Mouse (Mus musculus): Measurements from ENCODE around the gene Gpsm1. TPM values are rescaled to one million over a fixed set of nuclear protein-coding genes. Genes with fewer than 3 reads are reported as not detected.
A peak's percentile ranks its signal among the peaks of the same experiment; 100 is the strongest.

The Gpsm1 gene
- polyA plus RNA-seq, 1 experiment from 2014 or later = 3.4 TPM

- Histone ChIP-seq H3K4me2 (no peak overlapping the region), H3K27ac (no peak overlapping the region), H3K4me3 (replicated peaks) (no peak overlapping the region), H3K4me1 (replicated peaks) (peaks cover 17% of the 10 kb centered on the region), H3K36me3 (no peaks in the 10 kb centered on the region), H3K9me3 (replicated peaks) (no peaks in the 10 kb centered on the region), H3K27me3 (peaks cover 25% of the 10 kb centered on the region), H3K9ac (no peak overlapping the region)
- WGBS (ENCODE audit: insufficient replicate concordance) = 44% methylated on average over 2 of the region's 2 CpGs
- no peak for ATAC-seq (ENCODE audit: low read depth)
- no peak for DNase-seq
Measured at GRCm38 (mm10) chr2:26312812-26313211, 2.5 kb upstream of the Gpsm1 start.

GRCm38 (mm10) chr2:26313394-26313793 lies 1.9 kb upstream of the Gpsm1 start:
- H3K27ac ChIP-seq = no peak overlapping the region
- peaks cover 17% of the 10 kb centered on the region for H3K4me1 ChIP-seq (replicated peaks)
- 61% methylated on average over 1 of the region's 1 CpGs for WGBS (ENCODE audit: insufficient replicate concordance)
- ATAC-seq (ENCODE audit: low read depth) (no peak), DNase-seq (no peak)
- H3K9me3 ChIP-seq (replicated peaks) = no peaks in the 10 kb centered on the region
- H3K36me3 ChIP-seq = no peaks in the 10 kb centered on the region
- peaks cover 28% of the 10 kb centered on the region for H3K27me3 ChIP-seq
- H3K4me3 ChIP-seq (replicated peaks) = no peak overlapping the region
- no peak overlapping the region for H3K9ac ChIP-seq
- H3K4me2 ChIP-seq = no peak overlapping the region

- ATAC-seq (ENCODE audit: low read depth) (no peak), DNase-seq (no peak)
- H3K27ac ChIP-seq = peak overlapping the region; percentile 35
- 63% methylated on average over 13 of the region's 13 CpGs for WGBS (ENCODE audit: insufficient replicate concordance)
- no peaks in the 10 kb centered on the region for H3K36me3 ChIP-seq
- peak overlapping the region; percentile 82; the same call in 1 of the 2 replicates for H3K4me2 ChIP-seq
- H3K27me3 ChIP-seq = peaks cover 28% of the 10 kb centered on the region
- H3K4me3 ChIP-seq (replicated peaks) = no peak overlapping the region
- H3K9me3 ChIP-seq (replicated peaks) = no peaks in the 10 kb centered on the region
- H3K4me1 ChIP-seq (replicated peaks) = peaks cover 17% of the 10 kb centered on the region
- no peak overlapping the region for H3K9ac ChIP-seq
Measured at GRCm38 (mm10) chr2:26314281-26315071, 839 bp upstream of the Gpsm1 start.

DNA sequence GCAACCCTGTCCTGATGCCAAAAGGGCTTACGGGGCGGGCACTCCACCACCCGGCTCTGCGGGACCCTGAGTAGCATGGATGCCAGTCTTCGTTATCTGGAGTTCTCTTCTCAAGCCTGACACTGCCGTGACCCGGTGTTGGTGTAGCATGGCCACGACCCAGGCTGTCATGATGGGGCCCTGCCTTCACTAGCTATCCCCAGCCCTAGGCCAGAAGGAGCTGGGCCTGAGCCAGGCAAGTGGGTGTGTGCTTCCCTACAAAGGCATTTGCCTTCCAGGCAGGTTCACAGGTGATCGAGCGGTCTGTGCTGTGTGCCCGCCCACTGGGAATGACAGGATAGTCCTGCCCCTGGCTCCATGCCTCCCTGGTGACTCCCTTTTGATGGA lies 603 bp downstream of the Gpsm1 start:
- H3K4me1 ChIP-seq (replicated peaks) = peaks cover 17% of the 10 kb centered on the region
- 9% methylated on average over 11 of the region's 11 CpGs for WGBS (ENCODE audit: insufficient replicate concordance)
- H3K36me3 ChIP-seq = no peaks in the 10 kb centered on the region
- DNase-seq = no peak
- H3K4me3 ChIP-seq (replicated peaks) = peak overlapping the region; percentile 66
- peak overlapping the region; percentile 82 for H3K4me2 ChIP-seq
- peak; percentile 29 for ATAC-seq (ENCODE audit: low read depth)
- 0 out of 2 replicates have a peak overlapping the region, but pooled peaks have one; percentile 23 for H3K27ac ChIP-seq
- H3K27me3 ChIP-seq = peaks cover 28% of the 10 kb centered on the region
- H3K9me3 ChIP-seq (replicated peaks) = no peaks in the 10 kb centered on the region
- peak overlapping the region; percentile 70 for H3K9ac ChIP-seq

DNA sequence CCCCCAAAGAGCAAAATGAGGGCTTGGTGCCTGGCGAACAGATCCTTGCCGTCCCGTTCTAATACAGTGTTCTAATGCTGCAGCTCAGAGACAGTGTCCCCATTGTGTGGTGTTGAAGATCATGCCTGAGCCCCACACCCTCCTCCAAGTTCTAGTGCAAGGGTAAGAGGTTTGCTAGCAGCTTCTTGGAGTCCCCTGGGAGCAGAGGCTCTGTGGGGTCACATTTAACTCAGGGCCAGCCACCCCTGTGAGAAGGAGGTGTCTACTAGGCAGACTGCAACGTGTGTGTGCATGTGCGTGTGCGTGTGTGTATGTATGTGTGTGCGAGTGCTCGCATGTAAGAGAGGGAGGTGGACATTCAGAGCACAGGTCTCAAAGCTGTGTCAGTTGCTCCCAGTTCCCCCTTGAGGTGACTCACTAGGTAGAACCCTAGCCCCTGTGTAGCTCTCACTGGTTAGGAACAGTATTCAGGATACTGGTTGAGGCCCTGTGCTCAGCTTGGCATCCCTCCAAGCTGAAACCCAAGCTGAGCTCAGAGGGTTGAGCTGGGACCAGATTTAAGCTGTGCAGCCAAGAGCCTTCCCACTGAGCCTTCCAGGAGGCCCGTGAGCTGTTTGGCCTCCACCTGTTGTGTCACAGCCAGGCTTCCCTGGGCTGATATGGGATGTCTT lies 1.4 kb downstream of the Gpsm1 start:
- DNase-seq = no peak
- Histone ChIP-seq H3K27ac (no peak overlapping the region), H3K4me3 (replicated peaks) (peak overlapping the region; percentile 66), H3K9me3 (replicated peaks) (no peaks in the 10 kb centered on the region), H3K4me1 (replicated peaks) (peaks cover 17% of the 10 kb centered on the region), H3K27me3 (peaks cover 28% of the 10 kb centered on the region), H3K36me3 (no peaks in the 10 kb centered on the region), H3K4me2 (peak overlapping the region; percentile 82), H3K9ac (peak overlapping the region; percentile 70)
- WGBS (ENCODE audit: insufficient replicate concordance) = 69% methylated on average over 9 of the region's 9 CpGs
- no peak for ATAC-seq (ENCODE audit: low read depth)

DNA sequence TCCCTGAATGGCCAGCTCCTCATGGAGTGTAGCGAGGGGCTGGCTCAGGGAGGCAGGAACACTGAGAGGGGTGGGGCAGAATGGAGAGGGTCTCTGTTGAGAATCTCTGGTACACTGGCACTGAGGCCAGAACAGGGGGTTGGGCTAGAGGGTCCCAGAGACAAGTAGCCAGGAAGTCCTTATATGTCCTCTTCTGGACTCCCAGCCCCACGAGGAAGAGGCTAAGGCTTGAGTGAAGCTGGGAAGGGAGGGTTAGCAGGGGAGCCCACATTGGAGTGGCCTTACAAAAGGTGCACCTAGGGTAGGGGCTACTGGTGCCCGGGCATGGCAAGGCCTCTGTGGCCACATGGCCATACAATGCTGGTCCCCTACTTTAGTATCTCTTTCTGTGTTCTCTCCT lies 2.1 kb downstream of the Gpsm1 start:
- WGBS (ENCODE audit: insufficient replicate concordance) = 59% methylated on average over 3 of the region's 3 CpGs
- Histone ChIP-seq H3K4me2 (no peak overlapping the region; the same call in 1 of the 2 replicates), H3K27me3 (peaks cover 28% of the 10 kb centered on the region), H3K4me3 (replicated peaks) (no peak overlapping the region), H3K9me3 (replicated peaks) (no peaks in the 10 kb centered on the region), H3K9ac (no peak overlapping the region), H3K36me3 (no peaks in the 10 kb centered on the region), H3K4me1 (replicated peaks) (peaks cover 17% of the 10 kb centered on the region), H3K27ac (no peak overlapping the region)
- DNase-seq (no peak), ATAC-seq (ENCODE audit: low read depth) (no peak)

GRCm38 (mm10) chr2:26317991-26318672 lies 2.8 kb downstream of the Gpsm1 start:
- H3K9ac ChIP-seq = no peak overlapping the region
- no peaks in the 10 kb centered on the region for H3K9me3 ChIP-seq (replicated peaks)
- no peak overlapping the region for H3K4me3 ChIP-seq (replicated peaks)
- H3K4me2 ChIP-seq = no peak overlapping the region
- peaks cover 17% of the 10 kb centered on the region for H3K4me1 ChIP-seq (replicated peaks)
- 68% methylated on average over 3 of the region's 3 CpGs for WGBS (ENCODE audit: insufficient replicate concordance)
- ATAC-seq (ENCODE audit: low read depth) (no peak), DNase-seq (no peak)
- peaks cover 28% of the 10 kb centered on the region for H3K27me3 ChIP-seq
- no peak overlapping the region for H3K27ac ChIP-seq
- H3K36me3 ChIP-seq = no peaks in the 10 kb centered on the region

DNA sequence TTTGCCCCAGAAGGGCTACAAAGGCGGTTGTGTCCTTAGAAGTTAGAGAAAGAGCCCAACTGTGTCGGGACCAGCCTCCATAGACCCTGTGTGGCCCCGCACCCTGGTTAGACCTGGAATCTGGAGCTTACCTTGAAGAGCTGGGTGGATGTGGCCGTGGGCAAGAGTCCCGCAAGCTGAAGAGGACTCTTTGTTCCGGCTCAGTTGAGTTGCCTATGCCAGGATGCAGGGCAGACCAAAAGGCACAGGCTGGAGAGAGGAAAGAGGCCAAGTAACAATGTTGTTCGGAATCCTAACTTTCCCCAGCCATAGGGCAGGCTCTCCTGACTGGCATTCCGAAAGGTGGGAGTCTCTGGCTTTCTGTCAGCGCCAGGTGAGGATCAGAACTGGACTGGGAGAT lies 3.8 kb downstream of the Gpsm1 start:
- H3K4me1 ChIP-seq (replicated peaks) = peaks cover 17% of the 10 kb centered on the region
- no peaks in the 10 kb centered on the region for H3K9me3 ChIP-seq (replicated peaks)
- H3K27ac ChIP-seq = no peak overlapping the region
- no peak for DNase-seq
- no peak for ATAC-seq (ENCODE audit: low read depth)
- H3K36me3 ChIP-seq = no peaks in the 10 kb centered on the region
- no peak overlapping the region for H3K9ac ChIP-seq
- no peak overlapping the region for H3K4me2 ChIP-seq
- 68% methylated on average over 9 of the region's 9 CpGs for WGBS (ENCODE audit: insufficient replicate concordance)
- H3K4me3 ChIP-seq (replicated peaks) = no peak overlapping the region
- H3K27me3 ChIP-seq = peaks cover 27% of the 10 kb centered on the region

DNA sequence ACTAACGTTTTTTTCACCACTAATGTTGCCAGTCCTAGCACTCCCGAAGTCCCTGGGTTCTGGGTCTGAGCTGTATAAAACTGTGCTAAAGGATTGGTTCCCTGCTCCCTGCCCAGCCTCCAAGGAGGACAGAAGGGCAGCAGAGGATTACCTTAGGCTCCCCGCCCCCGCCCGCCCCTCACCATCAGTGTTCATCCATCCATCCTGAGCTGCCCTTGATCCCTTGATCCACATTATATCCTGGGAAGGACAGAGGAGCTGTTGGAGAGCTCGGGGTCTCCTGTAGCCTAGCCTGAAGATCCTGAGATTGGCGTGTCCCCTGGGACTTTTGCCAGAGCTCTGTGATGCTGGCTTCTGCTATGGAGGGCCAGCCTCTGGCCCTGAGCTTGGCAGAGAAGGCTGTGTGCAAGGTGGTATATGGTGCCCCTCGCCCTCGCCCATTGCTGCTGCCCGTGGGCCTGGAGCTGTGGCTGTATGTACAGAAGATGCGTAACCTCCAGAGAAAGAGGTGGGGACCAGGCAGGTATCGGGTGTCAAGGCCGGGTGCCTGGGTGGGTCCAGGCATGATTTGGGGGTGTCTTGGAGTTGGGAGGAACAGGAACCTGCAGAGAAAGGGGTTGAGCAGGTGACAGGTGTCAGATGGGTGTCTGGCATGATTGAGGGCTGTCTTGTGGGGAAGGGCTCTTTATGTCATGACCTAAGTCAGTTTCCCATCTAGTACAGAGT lies 4.4 kb downstream of the Gpsm1 start:
- peaks cover 25% of the 10 kb centered on the region for H3K27me3 ChIP-seq

DNA sequence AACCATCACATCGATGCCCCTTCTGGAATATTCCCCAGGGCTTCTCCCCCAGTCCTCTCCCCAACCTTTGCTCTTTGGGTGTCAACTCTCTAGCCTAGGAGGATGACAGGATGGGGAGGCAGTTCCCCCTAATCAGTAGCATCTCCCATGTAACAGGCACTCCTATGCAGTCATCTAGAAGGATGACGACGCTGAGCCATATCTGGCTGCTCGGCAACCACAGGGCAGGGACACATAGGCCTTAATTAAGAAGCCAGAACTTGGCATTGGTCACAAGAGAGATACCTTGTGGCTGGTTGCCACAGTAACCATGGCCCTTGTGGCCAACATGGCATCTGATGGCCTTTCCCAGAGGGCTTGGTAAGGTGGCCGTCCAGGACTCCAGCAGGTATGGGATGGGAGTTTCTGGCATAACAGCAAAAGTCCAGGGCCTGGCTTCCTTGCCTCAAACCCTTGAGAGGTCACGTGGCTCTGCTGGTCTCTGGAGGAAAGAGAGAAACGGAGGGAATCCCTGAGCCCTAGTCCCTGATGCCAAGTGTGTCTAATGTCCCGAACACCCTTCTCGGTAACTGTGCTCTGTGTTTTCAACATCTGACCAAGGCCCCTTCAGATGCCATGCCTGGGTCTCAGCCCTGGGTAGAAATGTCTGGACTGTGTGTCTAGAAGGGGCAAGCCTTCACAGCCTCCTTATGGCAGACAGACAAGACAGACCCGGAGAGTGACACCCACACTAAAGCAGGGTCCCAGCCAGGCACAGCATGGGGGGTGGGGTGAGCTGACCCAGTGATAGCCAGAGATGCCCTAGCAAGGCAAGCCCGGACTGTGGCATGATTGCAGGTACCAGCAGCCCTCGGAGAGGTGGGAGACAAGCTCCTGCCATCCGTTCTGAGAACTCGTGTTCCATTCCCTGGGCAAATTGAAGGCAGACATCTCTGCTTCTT lies 5.2 kb downstream of the Gpsm1 start:
- Histone ChIP-seq H3K4me3 (replicated peaks) (no peak overlapping the region), H3K4me1 (replicated peaks) (peaks cover 10% of the 10 kb centered on the region), H3K4me2 (no peak overlapping the region), H3K9me3 (replicated peaks) (no peaks in the 10 kb centered on the region), H3K27me3 (peaks cover 22% of the 10 kb centered on the region), H3K36me3 (0 out of 2 replicates have a peak, but pooled peaks cover 3% of the 10 kb centered on the region), H3K9ac (no peak overlapping the region), H3K27ac (no peak overlapping the region)
- 72% methylated on average over 14 of the region's 14 CpGs for WGBS (ENCODE audit: insufficient replicate concordance)
- no peak for ATAC-seq (ENCODE audit: low read depth)
- DNase-seq = no peak

More for the DNA sequence above, 4.4 kb downstream of the Gpsm1 start:
- Histone ChIP-seq H3K4me1 (replicated peaks) (peaks cover 14% of the 10 kb centered on the region), H3K4me2 (no peak overlapping the region), H3K9ac (no peak overlapping the region), H3K4me3 (replicated peaks) (no peak overlapping the region), H3K27ac (no peak overlapping the region), H3K9me3 (replicated peaks) (no peaks in the 10 kb centered on the region), H3K36me3 (no peaks in the 10 kb centered on the region)
- DNase-seq (no peak), ATAC-seq (ENCODE audit: low read depth) (no peak)
- WGBS (ENCODE audit: insufficient replicate concordance) = 69% methylated on average over 13 of the region's 13 CpGs

Data from liver, embryonic 13.5 days (tissue).